Mouse (Mus musculus): Measurements from ENCODE around the gene Sirt2. TPM values are rescaled to one million over a fixed set of nuclear protein-coding genes. Genes with fewer than 3 reads are reported as not detected.

Gene Sirt2
- total RNA-seq (2021) = 100 to 1,000 TPM; 156 to 162 TPM

DNA sequence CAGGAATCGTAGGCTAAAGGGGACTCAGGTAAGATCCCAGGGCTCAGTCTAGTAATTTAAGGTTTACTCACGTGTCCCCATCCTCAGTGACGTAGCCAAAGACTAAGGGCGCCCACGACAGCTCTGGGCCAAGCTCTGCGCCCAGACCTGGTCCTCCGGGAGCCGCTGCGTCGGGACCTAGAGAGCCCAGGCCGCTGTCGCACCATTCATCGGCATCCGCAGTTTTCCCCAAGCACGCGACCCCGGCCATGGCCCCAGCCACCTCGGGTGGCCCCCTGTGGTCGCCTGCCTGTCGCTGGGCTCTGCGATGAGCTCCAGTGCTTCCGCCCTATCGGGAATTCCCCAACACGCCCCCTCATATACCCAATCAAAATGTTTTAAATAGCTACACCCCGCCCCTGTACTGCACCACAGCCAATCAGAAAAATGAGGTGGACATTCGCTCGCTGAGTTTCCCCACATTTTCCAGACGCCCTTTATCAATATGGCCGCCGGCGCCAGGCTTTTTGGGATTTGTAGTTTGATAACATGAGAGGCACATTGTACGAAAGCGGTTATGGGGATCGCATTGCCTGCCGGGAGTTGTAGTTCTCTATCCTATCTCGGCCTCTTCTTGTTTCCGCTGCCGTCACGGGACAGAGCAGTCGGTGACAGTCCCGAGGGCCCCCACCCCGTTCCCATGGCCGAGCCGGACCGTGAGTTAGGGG, at the start of gene Sirt2:
Gene Sirt2, plus strand, starts transcription at position 563 of the 707 bp plus-strand sequence.
- DNase-seq = peak; percentile 97 to 98

GRCm38 (mm10) chr7:28717726-28718125, 48.8 kb upstream of the Sirt2 start:
- no peak for DNase-seq

DNA sequence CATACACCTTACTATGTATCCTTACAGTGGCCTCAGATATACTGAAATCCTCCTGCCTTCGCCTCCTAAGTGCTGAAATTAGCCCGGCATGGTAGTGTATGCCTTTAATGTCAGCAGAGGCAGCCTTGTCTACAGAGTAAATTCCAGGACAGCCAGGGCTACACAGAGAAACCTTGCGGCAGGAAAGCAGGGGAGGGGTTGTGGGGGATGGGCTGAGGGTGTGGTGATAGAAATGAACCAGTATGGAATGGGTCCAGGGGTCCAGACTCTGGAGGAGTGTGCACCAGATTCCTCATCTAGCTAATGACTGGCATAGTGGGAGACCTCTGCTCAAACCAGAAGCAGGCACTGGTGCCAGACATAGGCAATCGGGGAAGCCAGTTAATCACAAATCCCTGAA, 47.4 kb upstream of the Sirt2 start:
- DNase-seq = no peak

GRCm38 (mm10) chr7:28719650-28720049, 46.9 kb upstream of the Sirt2 start:
- no peak for DNase-seq

DNA sequence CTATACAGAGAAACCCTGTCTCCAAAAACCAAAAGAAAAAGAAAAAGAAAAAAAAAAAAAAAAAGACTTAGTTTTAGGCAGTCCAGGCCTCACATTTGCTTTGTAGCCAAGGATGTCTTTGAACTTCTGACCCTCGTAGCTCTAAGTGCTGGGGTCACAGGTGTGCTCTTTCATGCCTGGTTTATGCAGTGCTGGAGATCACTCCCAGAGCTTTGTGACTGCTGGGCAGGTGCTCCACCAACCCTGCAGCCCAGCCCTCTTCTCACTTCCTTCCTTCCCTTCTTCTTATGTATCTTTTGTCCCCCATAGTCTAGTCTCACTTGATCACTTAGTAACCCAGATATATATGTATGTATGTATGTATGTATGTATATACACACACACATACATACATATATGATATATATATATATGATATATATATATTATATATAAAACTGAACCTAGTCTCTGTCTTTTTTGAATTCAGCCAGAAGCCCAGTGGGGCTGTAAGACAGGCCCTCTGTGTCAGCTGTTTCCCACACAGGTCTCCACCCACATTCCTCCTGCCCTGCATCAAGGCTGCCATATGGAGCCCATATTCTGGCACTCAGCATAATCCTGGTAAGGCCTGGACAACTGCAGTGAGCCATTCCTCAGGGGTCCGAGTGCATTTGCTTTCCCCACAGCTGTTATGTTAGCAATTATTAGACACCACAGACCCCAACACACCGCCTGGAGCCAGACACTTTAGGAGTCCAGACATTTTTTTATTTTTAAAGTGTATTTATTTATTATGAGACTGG, 45.6 kb upstream of the Sirt2 start:
- DNase-seq = no peak

- DNase-seq = no peak
Observed at GRCm38 (mm10) chr7:28722079-28722478, 44.5 kb upstream of the Sirt2 start.

- no peak for DNase-seq
Observed at GRCm38 (mm10) chr7:28724613-28725012, 41.9 kb upstream of the Sirt2 start.

- peak; percentile 82 for DNase-seq
Observed at GRCm38 (mm10) chr7:28726600-28726999, 39.9 kb upstream of the Sirt2 start.

GRCm38 (mm10) chr7:28727649-28728340, 38.7 kb upstream of the Sirt2 start:
- peak; percentile 54 to 55 for DNase-seq

- DNase-seq = peak; percentile 50 to 59
Observed at GRCm38 (mm10) chr7:28732341-28733142, 34.0 kb upstream of the Sirt2 start.

DNA sequence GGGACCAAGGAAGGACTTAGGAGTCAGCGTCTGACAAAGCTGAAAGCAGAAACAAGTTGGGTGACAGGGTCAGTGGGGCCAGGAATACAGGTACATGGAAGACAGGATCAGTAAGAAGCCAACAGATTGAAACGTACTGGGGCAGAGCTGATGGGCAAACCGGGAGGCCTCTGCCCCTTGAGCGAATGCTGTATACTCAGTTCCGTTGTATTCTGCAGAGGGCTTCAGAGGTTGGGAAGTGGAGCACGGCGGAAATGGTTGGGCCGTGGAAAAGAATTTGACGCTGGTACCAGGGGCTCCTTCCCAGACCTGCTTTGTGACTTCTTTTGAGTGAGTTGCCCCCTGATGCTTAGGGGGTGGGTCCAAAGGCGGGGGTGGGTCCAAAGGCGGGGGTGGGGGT, 33.3 kb upstream of the Sirt2 start:
- no peak for DNase-seq

- DNase-seq = no peak
Observed at GRCm38 (mm10) chr7:28735701-28736100, 30.8 kb upstream of the Sirt2 start.

DNA sequence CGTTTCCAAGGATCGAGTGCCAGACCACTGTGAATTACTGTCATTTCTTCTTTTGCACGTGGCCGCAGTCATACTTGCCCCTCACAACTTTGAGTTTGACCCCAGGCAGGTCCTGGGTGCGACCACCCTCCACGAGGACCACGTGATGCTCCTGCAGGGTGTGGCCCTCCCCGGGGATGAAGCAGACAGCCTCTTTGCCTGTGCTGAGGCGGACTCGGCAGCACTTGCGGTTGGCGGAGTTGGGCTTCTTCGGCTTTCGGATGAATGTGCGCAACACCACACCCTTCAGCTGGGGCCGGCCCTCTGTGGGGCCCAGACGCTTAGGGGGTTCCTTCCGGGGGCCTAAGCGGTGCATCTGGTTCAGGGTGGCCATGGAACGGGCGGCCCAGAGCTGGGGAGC, 26.7 kb upstream of the Sirt2 start:
- DNase-seq = no peak

DNA sequence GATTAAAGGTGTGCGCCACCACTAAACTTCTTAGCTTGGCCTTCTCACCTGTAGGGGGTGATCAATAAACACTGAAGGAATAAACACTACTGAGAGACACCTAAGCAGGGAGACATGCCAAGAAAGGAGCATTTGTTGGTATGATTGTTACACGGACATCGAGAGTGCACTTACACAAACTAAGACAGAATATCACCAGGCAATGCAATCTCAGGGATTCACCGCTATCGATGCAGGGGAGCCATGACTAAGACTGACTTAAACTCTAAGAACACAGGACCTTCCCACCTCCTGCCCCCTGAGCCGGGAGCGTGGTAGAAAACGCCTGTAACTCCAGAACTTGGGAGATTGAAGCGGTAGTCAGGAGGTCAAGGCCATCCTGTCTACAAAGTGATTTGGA, 25.6 kb upstream of the Sirt2 start:
- no peak for DNase-seq

- DNase-seq = no peak
Observed at GRCm38 (mm10) chr7:28741368-28741708, 25.2 kb upstream of the Sirt2 start.

GRCm38 (mm10) chr7:28741709-28742438, 24.7 kb upstream of the Sirt2 start, which contains the start of the genes Mrps12 and Sars2:
Gene Mrps12, minus strand, starts transcription at chr7:28741820.
Gene Sars2, plus strand, starts transcription at chr7:28741992.
- peak; percentile 95 to 96 for DNase-seq

DNA sequence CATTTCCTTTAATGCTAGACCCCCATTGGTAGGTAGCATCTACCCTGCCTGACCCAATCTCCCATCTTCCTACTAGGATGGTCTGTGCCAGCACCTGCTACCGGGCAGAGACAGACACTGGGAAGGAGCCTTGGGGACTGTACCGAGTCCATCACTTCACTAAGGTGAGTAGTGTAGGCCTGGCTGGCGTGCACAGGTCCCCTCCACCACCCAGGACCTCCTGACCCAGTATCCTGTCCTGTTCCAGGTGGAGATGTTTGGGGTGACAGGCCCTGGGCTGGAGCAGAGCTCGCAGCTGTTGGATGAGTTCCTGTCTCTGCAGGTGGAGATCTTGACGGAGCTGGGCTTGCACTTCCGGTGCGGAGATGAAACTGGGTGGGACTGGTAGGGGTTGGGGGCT, 16.6 kb upstream of the Sirt2 start:
- no peak for DNase-seq

- DNase-seq = no peak
Observed at GRCm38 (mm10) chr7:28756079-28756478, 10.5 kb upstream of the Sirt2 start, which contains the start of gene Ccer2. Gene Ccer2, plus strand, starts transcription at chr7:28756174.

DNA sequence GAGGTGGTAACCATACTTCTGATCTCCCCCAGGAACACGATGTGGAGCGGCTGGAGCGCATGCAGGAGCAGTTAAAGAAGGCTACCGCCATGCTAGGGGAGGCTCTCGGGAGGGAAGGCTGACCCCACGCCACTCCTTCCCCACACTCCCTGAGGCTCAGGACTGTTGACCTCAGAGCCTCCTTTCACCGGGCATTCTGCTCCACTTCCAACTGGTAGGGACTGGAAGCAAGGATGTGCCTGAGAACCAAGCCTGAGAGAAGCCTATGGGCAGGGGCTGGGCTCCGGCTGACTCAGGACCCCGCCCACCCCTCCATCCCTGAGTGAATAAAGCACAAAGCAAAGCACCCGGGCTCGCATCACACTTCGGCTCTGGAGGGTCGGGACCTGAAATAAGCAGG, 7.9 kb upstream of the Sirt2 start:
- DNase-seq = no peak

DNA sequence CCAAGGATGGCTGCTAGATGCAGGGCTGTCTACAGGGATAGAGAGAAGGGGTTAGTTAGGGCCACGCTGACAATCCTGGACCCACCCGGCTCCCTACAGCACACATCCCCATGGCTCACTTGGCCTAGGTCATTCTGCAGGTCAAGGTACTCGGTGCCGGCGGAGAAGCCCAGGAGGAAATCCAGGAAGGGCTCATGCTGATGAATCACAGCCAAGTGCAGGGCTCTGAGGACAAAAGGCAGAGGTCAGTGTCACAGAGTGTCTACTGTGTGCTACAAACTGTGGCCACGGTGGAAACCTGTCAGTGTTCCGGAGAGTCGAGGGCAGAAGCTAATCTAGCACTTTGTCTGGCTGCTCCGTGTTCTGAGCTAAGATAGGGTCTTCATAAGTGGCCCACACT, 4.6 kb upstream of the Sirt2 start:
- DNase-seq = no peak

GRCm38 (mm10) chr7:28765211-28765610, 1.3 kb upstream of the Sirt2 start:
- DNase-seq = no peak

DNA sequence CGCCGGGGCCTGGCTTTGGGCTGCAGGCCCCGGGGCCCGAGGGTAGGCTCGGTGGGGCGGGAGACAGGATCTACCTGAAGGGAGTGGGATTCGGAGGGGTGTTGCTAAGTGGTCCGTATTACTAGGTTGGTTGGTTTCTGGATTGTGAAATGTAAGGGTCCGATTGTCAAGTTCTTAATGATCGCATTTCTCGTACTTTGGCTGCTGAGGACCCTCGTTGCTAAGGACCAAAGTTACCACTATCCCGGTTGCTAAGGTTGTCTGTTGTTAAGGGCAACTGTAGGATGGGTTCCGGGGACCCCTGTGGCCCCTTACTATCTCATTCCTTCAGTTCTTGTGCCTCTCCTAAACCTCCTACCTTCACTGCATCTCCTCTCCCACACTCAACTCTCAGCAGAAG, 375 bp downstream of the Sirt2 start:
- no peak for DNase-seq
